Mouse (Mus musculus) testis, adult 2 months (tissue): ENCODE data around the gene Vasp.

Source experiments
- CTCF ChIP-seq: fragments of 200-500 bp; IDR thresholded peaks from 2 replicates; pipeline ENCODE4 v1.5.1; 2012; ENCODE audit warnings: low read depth, mild to moderate bottlenecking, inconsistent platforms, low read length, moderate library complexity; ENCODE audit not compliant: control insufficient read depth, insufficient read depth, insufficient replicate concordance
- POLR2A ChIP-seq: fragments of 200-500 bp; IDR thresholded peaks from 2 replicates; pipeline ENCODE4 v1.6.1; 2012; ENCODE audit warnings: low read depth, mild to moderate bottlenecking, inconsistent platforms, low read length, moderate library complexity; ENCODE audit not compliant: control insufficient read depth

DNA sequence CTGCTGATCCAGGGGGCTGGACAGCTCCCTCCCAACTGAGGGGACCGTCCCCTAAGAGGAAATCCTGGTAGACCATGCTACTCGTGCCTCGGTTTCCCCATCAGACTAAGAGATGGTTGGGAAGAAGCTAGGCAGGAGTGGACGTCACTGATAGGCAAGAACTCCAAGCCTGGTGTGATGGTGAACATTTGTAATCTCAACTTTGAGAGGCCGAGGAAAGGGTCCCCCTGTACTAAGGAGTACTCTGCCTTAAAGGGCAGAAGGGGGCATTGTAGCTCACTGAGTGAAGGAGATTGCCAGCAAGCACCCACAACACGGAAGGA lies 33.8 kb upstream of the Vasp start:
- TF ChIP-seq CTCF (no peak), POLR2A (no peak)
